Mouse (Mus musculus) cerebellum, adult 18-20 months (tissue): Measurements from ENCODE around the gene Gm4301.
A peak's percentile ranks its signal among the peaks of the same experiment; 100 is the strongest.
"Not testable (repeated sequence)": the region's sequence is repeated elsewhere in the genome, so short reads cannot be mapped to it uniquely, and the experiment has no call there.

ENCODE experiments used
- DNase-seq, 2 experiments: peaks; one replicate each; pipeline ENCODE4 v3.0.0; 2021

Gene Gm4301

GRCm38 (mm10) chr10:100335376-100335775, at the start of gene Gm4301:
Gene Gm4301, plus strand, starts transcription at chr10:100335676.
- not testable (repeated sequence) for DNase-seq

- no peak for DNase-seq
Measured at GRCm38 (mm10) chr10:100296105-100296504, 39.4 kb upstream of the Gm4301 start.

GRCm38 (mm10) chr10:100300106-100300505, 35.4 kb upstream of the Gm4301 start:
- not testable (repeated sequence) for DNase-seq

- DNase-seq = not testable (repeated sequence)
Measured at GRCm38 (mm10) chr10:100340536-100340935, 5.1 kb downstream of the Gm4301 start, which contains the start of gene Gm4302. Gene Gm4302, plus strand, starts transcription at chr10:100340836.

- DNase-seq = not testable (repeated sequence)
Measured at GRCm38 (mm10) chr10:100345672-100346071, 10.2 kb downstream of the Gm4301 start, which contains the start of gene Gm4303. Gene Gm4303, plus strand, starts transcription at chr10:100345972.

- DNase-seq = not testable (repeated sequence)
Measured at GRCm38 (mm10) chr10:100350793-100351192, 15.3 kb downstream of the Gm4301 start, which contains the start of gene Gm4305. Gene Gm4305, plus strand, starts transcription at chr10:100351093.

GRCm38 (mm10) chr10:100356841-100357240, 21.4 kb downstream of the Gm4301 start:
- peak; percentile 0 to 3 for DNase-seq

- DNase-seq = not testable (repeated sequence)
Measured at GRCm38 (mm10) chr10:100361038-100361437, 25.6 kb downstream of the Gm4301 start, which contains the start of gene Gm4307. Gene Gm4307, plus strand, starts transcription at chr10:100361338.

- DNase-seq = not testable (repeated sequence)
Measured at GRCm38 (mm10) chr10:100382460-100382859, 47.0 kb downstream of the Gm4301 start, which contains the start of gene Gm4312. Gene Gm4312, minus strand, starts transcription at chr10:100382560.
